Mouse (Mus musculus): Measurements from ENCODE around the gene Cdpf1.

GRCm38 (mm10) chr15:85859490-85860031 is 48.1 kb upstream of the Cdpf1 start, which contains the start of gene Gtse1:
- TF ChIP-seq CTCF (conservative IDR thresholded peaks at IDR 0.05; ENCODE audit: low read length) (no peak), POU5F1 (IDR thresholded peaks at IDR 0.05; ENCODE audit: borderline replicate concordance, low read length) (no peak), NANOG (IDR thresholded peaks at IDR 0.05; ENCODE audit: borderline replicate concordance, low read length) (no peak)

Measured in E14TG2a.4 (cell line).